Mouse (Mus musculus) midbrain, postnatal 0 days (tissue): Measurements from ENCODE around the gene Psmb9. TPM values are rescaled to one million over a fixed set of nuclear protein-coding genes. Genes with fewer than 3 reads are reported as not detected.

Source experiments
- ATAC-seq: fragments of 200-750 bp; cut with Nextera tagmentation; 2 replicates; pipeline ENCODE4 v1.8.0; 2017; ENCODE audit warnings: moderate number of reproducible peaks, mild to moderate bottlenecking, moderate TSS enrichment, moderate library complexity; ENCODE audit not compliant: low FRiP score
- DNase-seq: peaks from one replicate; pipeline ENCODE4 v3.0.0-alpha.2; 2015; ENCODE audit warnings: low spot score
- H3K27ac ChIP-seq: fragments of 300-500 bp; sonication (generic); 2 replicates; pipeline ENCODE4 v1.5.1; 2014; ENCODE audit warnings: low read depth, mild to moderate bottlenecking, low read length, mixed read lengths
- H3K27me3 ChIP-seq: fragments of 300-500 bp; sonication (generic); 2 replicates; pipeline ENCODE4 v1.6.1; 2014; ENCODE audit warnings: low read length, control low read depth, mixed read lengths; ENCODE audit not compliant: insufficient read depth
- H3K36me3 ChIP-seq: fragments of 300-500 bp; sonication (generic); 2 replicates; pipeline ENCODE4 v1.6.1; 2014; ENCODE audit warnings: low read length, control low read depth, mixed read lengths; ENCODE audit not compliant: insufficient read depth
- H3K4me1 ChIP-seq: fragments of 300-500 bp; sonication (generic); 2 replicates; pipeline ENCODE4 v1.6.1; 2014; ENCODE audit warnings: mild to moderate bottlenecking, control low read depth, antibody characterized with exemption, low read length, mixed read lengths; ENCODE audit not compliant: insufficient read depth
- H3K4me2 ChIP-seq: fragments of 300-500 bp; sonication (generic); 2 replicates; pipeline ENCODE4 v1.6.1; 2014; ENCODE audit warnings: low read depth, mild to moderate bottlenecking, low read length, mixed read lengths; ENCODE audit not compliant: poor library complexity, severe bottlenecking
- H3K4me3 ChIP-seq: fragments of 300-500 bp; sonication (generic); 2 replicates; pipeline ENCODE4 v1.5.1; 2014; ENCODE audit warnings: low read depth, mild to moderate bottlenecking, low read length, moderate library complexity
- H3K9ac ChIP-seq: fragments of 300-500 bp; sonication (generic); replicated peaks from 2 replicates; pipeline ENCODE4 v1.6.1; 2014; ENCODE audit warnings: mild to moderate bottlenecking, low read length, moderate library complexity, mixed read lengths; ENCODE audit not compliant: poor library complexity, severe bottlenecking
- H3K9me3 ChIP-seq: fragments of 300-500 bp; sonication (generic); 2 replicates; pipeline ENCODE4 v1.6.1; 2016; ENCODE audit warnings: low read length, control low read depth
- CTCF ChIP-seq: IDR thresholded peaks from 2 replicates; pipeline ENCODE4 v1.5.1; 2016; ENCODE audit warnings: antibody characterized with exemption, mild to moderate bottlenecking
- WGBS: fragments of 180-500 bp; shearing (Covaris S2); extraction: QIAGEN DNeasy Blood & Tissue Kit; methylation state at CpG from one replicate; pipeline ENCODE4 v1.1.7; 2014; 5-methylcytosine and 5-hydroxymethylcytosine counted together
- polyA plus RNA-seq: library from polyadenylated mRNA; unstranded; fragments of >200 nt; fragmentation: Nextera tagmentation; extraction: Ambion mirVana; gene quantifications from 2 replicates; pipeline ENCODE4 v1.2.1, GENCODE M21; 2015
- total RNA-seq: library from RNA; depleted of rRNA; stranded (reverse); fragments of >200 nt; gene quantifications from 2 replicates; pipeline ENCODE4 v1.2.3, GENCODE M21; 2014

Psmb9 gene
- total and polyA plus RNA-seq, 2 experiments from 2014 or later, result 0.99 to 2.0 TPM

GRCm38 (mm10) chr17:34188010-34188409 lies 446 bp upstream of the Psmb9 start:
- Histone ChIP-seq H3K9ac (peak overlapping the region; percentile 61), H3K36me3 (no peaks in the 10 kb centered on the region), H3K4me3 (peak overlapping the region; percentile 55), H3K4me2 (peak overlapping the region; percentile 86), H3K27ac (0 out of 2 replicates have a peak overlapping the region, but pooled peaks have one; percentile 55), H3K27me3 (peaks cover 56% of the 10 kb centered on the region), H3K4me1 (peaks cover 3% of the 10 kb centered on the region), H3K9me3 (no peaks in the 10 kb centered on the region)
- no peak for DNase-seq
- 4% methylated on average over 20 of the region's 20 CpGs for WGBS
- TF ChIP-seq CTCF, result no peak
- peak; percentile 14; the same call in 1 of the 2 replicates for ATAC-seq

DNA sequence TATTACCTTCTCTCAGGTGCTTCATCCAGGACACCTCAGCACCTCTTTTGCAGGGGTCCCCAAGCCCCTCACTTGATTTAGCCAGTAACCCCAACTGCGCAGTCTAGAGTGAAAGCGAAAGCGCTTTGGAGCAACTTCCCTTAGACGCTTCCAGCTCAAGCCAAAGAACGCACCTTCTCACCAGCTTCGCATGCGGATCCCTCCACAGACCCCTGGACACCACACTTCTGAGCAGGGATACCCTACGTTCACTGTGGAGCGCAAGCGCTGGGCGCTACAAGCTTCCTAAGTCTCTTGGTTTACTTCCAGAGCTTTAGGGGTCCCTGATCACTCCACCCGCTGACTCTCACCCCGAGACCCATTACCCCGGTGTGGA lies 691 bp downstream of the Psmb9 start:
- Histone ChIP-seq H3K4me1 (peaks cover 3% of the 10 kb centered on the region), H3K4me2 (peak overlapping the region; percentile 86), H3K9ac (peak overlapping the region; percentile 25), H3K9me3 (no peaks in the 10 kb centered on the region), H3K36me3 (no peaks in the 10 kb centered on the region), H3K27me3 (peaks cover 45% of the 10 kb centered on the region), H3K4me3 (peak overlapping the region; percentile 55), H3K27ac (no peak overlapping the region)
- DNase-seq (no peak), ATAC-seq (no peak; the same call in 1 of the 2 replicates)
- 4% methylated on average over 14 of the region's 14 CpGs for WGBS
- TF ChIP-seq CTCF, result no peak

DNA sequence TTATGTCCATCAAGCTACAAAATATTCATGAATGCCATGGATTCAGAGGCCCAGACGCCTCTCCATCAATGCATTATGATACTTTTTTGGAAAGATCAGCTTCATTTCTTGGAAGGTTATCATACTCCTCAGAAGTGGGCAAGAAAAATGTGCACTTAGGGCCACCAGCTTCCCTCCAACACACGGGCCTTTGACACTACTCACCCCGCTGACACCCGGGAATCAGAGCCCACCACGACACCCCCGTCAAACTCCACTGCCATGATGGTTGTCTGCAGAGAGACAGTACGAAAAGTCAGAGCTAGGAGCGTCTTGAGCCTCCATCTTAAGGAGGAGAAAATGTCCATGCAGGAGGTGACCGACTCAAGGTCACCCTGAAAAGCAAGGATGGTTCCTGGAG lies 2.0 kb downstream of the Psmb9 start:
- TF ChIP-seq CTCF, result no peak
- Histone ChIP-seq H3K27me3 (peaks cover 40% of the 10 kb centered on the region), H3K4me2 (no peak overlapping the region), H3K27ac (no peak overlapping the region), H3K4me1 (peaks cover 3% of the 10 kb centered on the region), H3K9me3 (no peaks in the 10 kb centered on the region), H3K9ac (no peak overlapping the region), H3K36me3 (no peaks in the 10 kb centered on the region), H3K4me3 (no peak overlapping the region)
- ATAC-seq, result no peak
- 84% methylated on average over 9 of the region's 9 CpGs for WGBS
- DNase-seq, result no peak

DNA sequence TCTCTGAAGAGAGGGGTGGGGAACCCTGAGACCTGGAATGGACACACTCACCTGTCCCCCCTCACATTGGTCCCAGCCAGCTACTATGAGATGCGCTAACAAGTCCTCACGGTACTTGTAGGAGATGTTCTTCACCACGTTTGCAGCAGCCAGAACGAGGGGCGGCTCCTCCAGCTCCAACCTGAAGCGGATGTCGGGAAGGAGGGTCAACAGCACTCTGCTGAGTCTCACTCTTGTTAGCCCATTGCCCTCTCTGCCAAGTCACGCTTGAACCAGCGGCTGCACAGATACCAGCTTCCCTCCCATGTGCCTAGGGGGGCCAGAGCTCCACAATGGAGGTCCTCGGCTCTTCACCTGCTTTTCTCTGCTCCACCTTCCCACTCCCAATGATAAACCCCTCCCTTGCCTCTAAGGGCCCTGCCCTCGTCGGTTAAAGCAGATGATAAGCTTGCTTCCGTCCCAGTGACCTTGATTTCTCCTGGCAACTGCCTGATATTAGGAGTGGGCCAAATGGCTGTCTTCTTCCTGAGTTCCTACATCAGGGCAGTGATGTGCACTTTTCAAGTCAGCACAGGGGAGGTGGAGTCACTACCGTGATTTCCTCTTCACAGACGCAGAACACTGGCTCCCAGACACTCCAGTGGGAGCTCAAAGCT lies 3.9 kb downstream of the Psmb9 start:
- H3K4me2 ChIP-seq, result no peak overlapping the region
- H3K27ac ChIP-seq, result no peak overlapping the region
- ATAC-seq (no peak), DNase-seq (no peak)
- H3K4me3 ChIP-seq, result no peak overlapping the region
- H3K4me1 ChIP-seq, result peaks cover 3% of the 10 kb centered on the region
- TF ChIP-seq CTCF, result no peak
- no peaks in the 10 kb centered on the region for H3K36me3 ChIP-seq
- 76% methylated on average over 15 of the region's 15 CpGs for WGBS
- no peaks in the 10 kb centered on the region for H3K9me3 ChIP-seq
- H3K9ac ChIP-seq, result no peak overlapping the region
- H3K27me3 ChIP-seq, result peaks cover 25% of the 10 kb centered on the region

DNA sequence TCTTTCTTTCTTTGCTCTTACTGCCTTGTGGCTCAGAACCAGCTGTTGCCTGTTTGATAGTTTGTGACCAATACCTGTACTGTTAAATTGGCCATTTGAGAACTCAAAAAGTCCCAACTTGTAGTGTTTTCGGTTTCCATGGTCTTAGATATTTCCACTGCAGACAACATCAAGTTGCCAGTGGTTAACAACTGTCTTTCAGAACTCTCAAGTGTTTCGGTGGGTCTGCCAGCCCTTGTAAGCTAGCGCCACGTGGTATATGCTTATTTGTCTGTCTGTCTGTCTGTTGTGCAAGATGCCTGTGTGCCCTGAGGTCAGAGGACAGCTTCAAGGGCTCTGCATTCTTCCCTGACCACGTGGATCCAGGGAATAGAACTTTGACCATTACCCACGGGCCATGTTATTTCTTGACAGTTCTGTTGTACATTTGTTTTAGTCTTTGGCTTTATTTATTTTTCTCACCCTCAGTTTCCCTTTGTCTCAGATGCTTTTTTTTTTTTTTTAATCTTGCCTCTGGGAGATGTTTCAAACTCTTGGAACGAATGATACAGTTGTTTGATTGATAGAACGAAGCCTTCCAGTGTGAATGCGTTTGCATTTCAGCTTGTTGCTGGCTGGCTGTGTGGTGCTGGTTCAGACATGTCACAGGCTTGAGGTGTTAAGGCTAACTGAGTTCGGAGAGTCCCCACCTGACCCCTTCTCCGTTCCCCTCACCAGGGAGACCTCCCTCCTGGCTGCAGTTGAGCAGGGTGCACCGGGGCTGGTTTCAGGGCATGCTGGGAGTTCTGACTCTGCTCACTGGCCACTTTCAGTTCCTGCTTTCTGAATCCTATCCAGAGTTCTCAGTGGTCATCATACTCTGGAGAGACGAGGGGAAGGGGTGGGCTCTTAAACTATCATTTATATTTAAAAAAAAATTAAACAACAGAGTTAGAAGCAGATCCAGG lies 7.4 kb downstream of the Psmb9 start:
- no peak overlapping the region for H3K9ac ChIP-seq
- no peaks in the 10 kb centered on the region for H3K36me3 ChIP-seq
- no peak for TF ChIP-seq CTCF
- H3K4me1 ChIP-seq, result no peaks in the 10 kb centered on the region
- H3K27me3 ChIP-seq, result 0 out of 2 replicates have a peak, but pooled peaks cover 4% of the 10 kb centered on the region
- 74% methylated on average over 13 of the region's 13 CpGs for WGBS
- no peak overlapping the region for H3K27ac ChIP-seq
- H3K4me2 ChIP-seq, result no peak overlapping the region
- no peak for DNase-seq
- no peak overlapping the region for H3K4me3 ChIP-seq
- H3K9me3 ChIP-seq, result no peaks in the 10 kb centered on the region
- no peak for ATAC-seq

DNA sequence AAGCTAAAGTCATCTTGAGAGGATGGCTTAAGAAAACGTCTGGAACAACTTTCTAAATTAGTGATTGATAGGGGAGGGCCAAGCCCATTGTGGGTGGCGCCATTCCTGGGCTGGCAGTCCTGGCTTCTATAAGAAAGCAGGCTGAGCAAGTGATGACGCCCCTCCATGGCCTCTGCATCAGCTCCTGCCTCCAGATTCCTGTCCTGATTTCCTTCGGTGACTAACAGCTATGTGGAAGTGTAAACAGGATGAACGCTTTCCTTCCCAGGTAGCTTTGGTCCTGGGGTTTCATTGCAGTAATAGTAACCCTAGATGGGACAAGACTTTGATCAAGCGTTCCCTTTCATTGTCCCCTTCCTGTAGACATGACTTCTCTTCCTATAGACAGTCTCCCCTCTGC lies 8.5 kb downstream of the Psmb9 start:
- Histone ChIP-seq H3K27me3 (no peaks in the 10 kb centered on the region), H3K9ac (no peak overlapping the region), H3K4me1 (no peaks in the 10 kb centered on the region), H3K27ac (no peak overlapping the region), H3K4me2 (no peak overlapping the region), H3K9me3 (no peaks in the 10 kb centered on the region), H3K36me3 (no peaks in the 10 kb centered on the region), H3K4me3 (no peak overlapping the region)
- ATAC-seq, result no peak
- TF ChIP-seq CTCF, result no peak
- 70% methylated on average over 6 of the region's 6 CpGs for WGBS
- DNase-seq, result no peak
